Mouse (Mus musculus): ENCODE measurements at regions not wholly inside any gene's neighbourhood (a gene's known extent, or its start where the extent isn't known, plus 50 kb on each side); places are given as distances from the start of the nearest gene placed in this dataset.

DNA sequence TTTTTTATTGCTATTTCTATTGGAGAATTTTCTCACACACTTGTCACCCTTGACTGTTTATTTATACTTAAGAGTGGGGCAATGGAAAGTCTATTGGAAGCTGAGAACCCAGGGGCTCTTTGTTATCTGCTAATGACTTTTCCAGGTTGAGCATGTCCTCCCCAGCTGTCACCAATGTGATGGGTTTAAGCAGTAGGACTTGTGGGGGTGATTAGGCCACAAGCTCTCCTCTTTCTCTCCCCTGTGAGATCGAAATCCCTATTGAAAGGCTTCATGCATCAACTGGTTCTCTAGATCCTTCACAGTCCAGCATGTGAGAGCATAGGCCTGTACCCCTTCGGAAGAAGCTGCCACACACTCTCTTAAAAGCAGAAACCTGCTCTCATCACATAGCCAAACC lies 201.6 kb upstream of the Ccdc54 start:
- no peak for TF ChIP-seq POLR2A (IDR thresholded peaks at IDR 0.05; ENCODE audit: insufficient read depth, low read depth, low read length)
- no peak for TF ChIP-seq CTCF (IDR thresholded peaks at IDR 0.05; ENCODE audit: insufficient read depth, low read depth, low read length)

All from olfactory bulb, adult 2 months (tissue).